Mouse (Mus musculus): ENCODE results near the gene Aqp6.

DNA sequence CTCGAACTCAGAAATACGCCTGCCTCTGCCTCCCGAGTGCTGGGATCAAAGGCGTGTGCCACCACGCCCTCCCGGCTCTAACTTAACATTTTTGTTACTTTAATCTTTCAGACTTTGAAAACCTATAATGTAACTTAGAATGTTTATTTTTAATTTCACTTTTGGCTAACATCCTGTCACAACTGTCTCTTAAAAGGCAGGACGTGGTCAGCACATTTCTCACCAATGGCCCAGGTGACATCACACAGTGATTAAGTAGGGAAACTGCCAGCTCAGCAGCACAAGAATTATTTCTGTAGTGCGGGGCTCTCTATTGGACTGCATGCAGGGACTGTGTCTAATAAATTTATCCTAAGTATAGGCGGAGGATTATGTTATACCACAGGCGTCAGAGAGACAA, 42.6 kb downstream of the Aqp6 start:
- TF ChIP-seq CHD2 (IDR thresholded peaks at IDR 0.05; ENCODE audit: low read depth, low read length) (no peak), ZNF384 (IDR thresholded peaks at IDR 0.05; ENCODE audit: low read depth, low read length) (no peak)

All from ES-E14 (cell line).